Mouse (Mus musculus) liver, embryonic 15.5 days (tissue): ENCODE results near the gene Gnaq. TPM values are rescaled to one million over a fixed set of nuclear protein-coding genes. Genes with fewer than 3 reads are reported as not detected.

Experiments
- ATAC-seq: fragments of 200-750 bp; cut with Nextera tagmentation; 2 replicates; pipeline ENCODE4 v1.8.0; 2017; ENCODE audit warnings: moderate number of reproducible peaks, mild to moderate bottlenecking, moderate library complexity; ENCODE audit not compliant: insufficient read depth
- H3K27ac ChIP-seq: fragments of 300-500 bp; sonication (generic); replicated peaks from 2 replicates; pipeline ENCODE4 v1.5.1; 2015; ENCODE audit warnings: mild to moderate bottlenecking, inconsistent platforms
- H3K27me3 ChIP-seq: fragments of 300-500 bp; sonication (generic); 2 replicates; pipeline ENCODE4 v1.6.1; 2015; ENCODE audit warnings: mild to moderate bottlenecking, inconsistent platforms
- H3K36me3 ChIP-seq: fragments of 300-500 bp; sonication (generic); replicated peaks from 2 replicates; pipeline ENCODE4 v1.6.1; 2015; ENCODE audit warnings: moderate library complexity, mild to moderate bottlenecking, inconsistent platforms
- H3K4me1 ChIP-seq: fragments of 300-500 bp; sonication (generic); replicated peaks from 2 replicates; pipeline ENCODE4 v1.6.1; 2015; ENCODE audit warnings: inconsistent platforms
- H3K4me2 ChIP-seq: fragments of 300-500 bp; sonication (generic); 2 replicates; pipeline ENCODE4 v1.6.1; 2015; ENCODE audit warnings: moderate library complexity, mild to moderate bottlenecking, inconsistent platforms
- H3K4me3 ChIP-seq: fragments of 300-500 bp; sonication (generic); replicated peaks from 2 replicates; pipeline ENCODE4 v1.5.1; 2015; ENCODE audit warnings: mild to moderate bottlenecking, inconsistent platforms
- H3K9ac ChIP-seq: fragments of 300-500 bp; sonication (generic); 2 replicates; pipeline ENCODE4 v1.6.1; 2015; ENCODE audit warnings: moderate library complexity, mild to moderate bottlenecking, inconsistent platforms
- H3K9me3 ChIP-seq: fragments of 300-500 bp; sonication (generic); replicated peaks from 2 replicates; pipeline ENCODE4 v1.6.1; 2016; ENCODE audit warnings: inconsistent platforms
- WGBS: fragments of 180-500 bp; shearing (Covaris S2); methylation state at CpG from one replicate; pipeline ENCODE4 v1.1.7; 2015; ENCODE audit warnings: mixed read lengths; ENCODE audit not compliant: insufficient replicate concordance; 5-methylcytosine and 5-hydroxymethylcytosine counted together
- polyA plus RNA-seq: library from polyadenylated mRNA; unstranded; fragments of >200 nt; fragmentation: Nextera tagmentation; extraction: Ambion mirVana; gene quantifications from 2 replicates; pipeline ENCODE4 v1.2.1, GENCODE M21; 2015

The Gnaq gene
- polyA plus RNA-seq, 1 experiment from 2014 or later: 3.9 TPM

GRCm38 (mm10) chr19:16315525-16315924 is 182.9 kb downstream of the Gnaq start:
- H3K36me3 ChIP-seq: no peaks in the 10 kb centered on the region
- no peaks in the 10 kb centered on the region for H3K9me3 ChIP-seq
- H3K4me3 ChIP-seq: no peak overlapping the region

DNA sequence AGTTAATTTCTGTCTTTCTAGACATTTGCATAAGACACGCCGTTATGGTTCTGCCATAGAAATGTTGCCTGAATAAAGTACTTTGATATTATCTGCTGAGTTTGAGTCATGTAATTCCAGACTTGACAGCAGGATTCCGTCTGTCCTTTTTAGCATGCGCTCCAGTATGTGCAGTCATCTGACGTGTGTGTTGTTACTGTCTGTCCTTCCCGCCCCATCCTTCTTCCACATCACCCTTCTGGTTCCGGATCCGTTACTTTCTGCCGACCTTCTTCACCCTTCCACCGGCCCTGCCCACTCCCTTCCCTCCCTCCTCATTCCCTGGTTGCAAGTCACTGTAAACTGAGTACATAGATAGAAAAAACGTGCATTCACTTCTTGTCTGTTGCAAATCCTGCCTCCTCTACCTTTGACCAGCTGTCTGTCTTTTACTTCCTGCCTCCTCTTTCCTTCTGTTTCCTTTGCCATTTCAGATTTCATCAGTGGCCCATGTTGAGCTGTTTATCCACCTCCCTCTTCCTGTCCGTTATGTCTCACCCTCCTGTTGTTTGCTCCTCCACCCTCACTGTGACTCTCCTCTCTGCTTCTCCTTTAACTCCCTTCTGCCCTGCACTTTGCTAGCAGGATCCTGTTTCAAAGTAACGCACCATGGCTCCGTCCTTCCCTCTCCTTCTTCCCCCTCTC is 185.6 kb downstream of the Gnaq start:
- no peak for ATAC-seq
- Histone ChIP-seq H3K4me3 (no peak overlapping the region), H3K4me2 (no peak overlapping the region), H3K9ac (no peak overlapping the region), H3K36me3 (no peaks in the 10 kb centered on the region), H3K9me3 (no peaks in the 10 kb centered on the region), H3K27me3 (no peaks in the 10 kb centered on the region), H3K4me1 (peaks cover 3% of the 10 kb centered on the region; the same call in 1 of the 2 replicates), H3K27ac (no peak overlapping the region)
- WGBS: 25% methylated on average over 14 of the region's 14 CpGs

More at GRCm38 (mm10) chr19:16315525-16315924, 182.9 kb downstream of the Gnaq start:
- Histone ChIP-seq H3K4me2 (no peak overlapping the region), H3K9ac (no peak overlapping the region), H3K4me1 (peaks cover 3% of the 10 kb centered on the region; the same call in 1 of the 2 replicates), H3K27me3 (no peaks in the 10 kb centered on the region), H3K27ac (no peak overlapping the region)
- WGBS: 36% methylated on average over 4 of the region's 4 CpGs
- ATAC-seq: no peak

GRCm38 (mm10) chr19:16319986-16320385 is 187.4 kb downstream of the Gnaq start:
- Histone ChIP-seq H3K27ac (no peak overlapping the region), H3K4me1 (peaks cover 3% of the 10 kb centered on the region; the same call in 1 of the 2 replicates), H3K36me3 (no peaks in the 10 kb centered on the region), H3K9me3 (no peaks in the 10 kb centered on the region), H3K9ac (no peak overlapping the region), H3K4me3 (no peak overlapping the region), H3K27me3 (no peaks in the 10 kb centered on the region), H3K4me2 (no peak overlapping the region)
- no peak for ATAC-seq
- WGBS: 38% methylated on average over 7 of the region's 7 CpGs

- no peaks in the 10 kb centered on the region for H3K27me3 ChIP-seq
- ATAC-seq: no peak
- H3K9me3 ChIP-seq: no peaks in the 10 kb centered on the region
- no peak overlapping the region for H3K4me2 ChIP-seq
- H3K4me1 ChIP-seq: peaks cover 8% of the 10 kb centered on the region; the same call in 1 of the 2 replicates
- no peaks in the 10 kb centered on the region for H3K36me3 ChIP-seq
- no peak overlapping the region for H3K4me3 ChIP-seq
- H3K9ac ChIP-seq: no peak overlapping the region
- 47% methylated on average over 6 of the region's 6 CpGs for WGBS
- no peak overlapping the region for H3K27ac ChIP-seq
Observed at GRCm38 (mm10) chr19:16322986-16323385, 190.4 kb downstream of the Gnaq start.

GRCm38 (mm10) chr19:16324239-16324638 is 191.6 kb downstream of the Gnaq start:
- Histone ChIP-seq H3K4me2 (no peak overlapping the region), H3K36me3 (no peaks in the 10 kb centered on the region), H3K27me3 (no peaks in the 10 kb centered on the region), H3K4me1 (peaks cover 9% of the 10 kb centered on the region; the same call in 1 of the 2 replicates), H3K27ac (no peak overlapping the region), H3K9me3 (no peaks in the 10 kb centered on the region), H3K4me3 (no peak overlapping the region), H3K9ac (no peak overlapping the region)
- ATAC-seq: no peak
- 73% methylated on average over 3 of the region's 3 CpGs for WGBS

DNA sequence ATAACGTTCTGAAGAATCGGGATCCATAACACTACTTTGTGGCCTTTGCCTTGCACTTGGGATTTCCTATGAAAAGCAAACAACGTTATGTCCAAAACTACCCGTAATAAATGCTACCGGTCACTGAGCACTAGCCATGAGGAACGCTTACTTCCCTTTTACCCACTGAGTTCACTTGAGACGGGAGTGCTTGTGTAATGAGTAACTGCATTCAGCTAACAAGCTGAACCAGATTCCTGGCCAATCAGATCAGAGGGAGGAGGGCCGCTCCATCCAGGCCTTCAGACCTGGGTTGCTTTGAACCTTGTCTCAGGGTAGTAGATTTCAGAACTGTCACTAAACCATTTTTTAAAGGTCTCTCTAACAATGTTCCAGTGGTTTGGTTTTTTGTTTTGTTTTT is 193.3 kb downstream of the Gnaq start:
- no peak overlapping the region for H3K9ac ChIP-seq
- no peaks in the 10 kb centered on the region for H3K9me3 ChIP-seq
- H3K36me3 ChIP-seq: no peaks in the 10 kb centered on the region
- H3K4me3 ChIP-seq: no peak overlapping the region
- H3K4me1 ChIP-seq: peaks cover 9% of the 10 kb centered on the region; the same call in 1 of the 2 replicates
- H3K27me3 ChIP-seq: no peaks in the 10 kb centered on the region
- 28% methylated on average over 8 of the region's 8 CpGs for WGBS
- peak; percentile 70 for ATAC-seq
- no peak overlapping the region for H3K27ac ChIP-seq
- 0 out of 2 replicates have a peak overlapping the region, but pooled peaks have one; percentile 16 for H3K4me2 ChIP-seq

- Histone ChIP-seq H3K4me3 (no peak overlapping the region), H3K36me3 (no peaks in the 10 kb centered on the region), H3K27me3 (no peaks in the 10 kb centered on the region), H3K4me1 (peaks cover 9% of the 10 kb centered on the region; the same call in 1 of the 2 replicates), H3K27ac (no peak overlapping the region), H3K9me3 (no peaks in the 10 kb centered on the region), H3K4me2 (no peak overlapping the region), H3K9ac (no peak overlapping the region)
- 66% methylated on average over 10 of the region's 10 CpGs for WGBS
- ATAC-seq: no peak
Observed at GRCm38 (mm10) chr19:16327401-16328073, 194.9 kb downstream of the Gnaq start.

- WGBS: 60% methylated on average over 7 of the region's 7 CpGs
- H3K9ac ChIP-seq: no peak overlapping the region
- no peak for ATAC-seq
- H3K36me3 ChIP-seq: no peaks in the 10 kb centered on the region
- H3K4me3 ChIP-seq: no peak overlapping the region
- peaks cover 9% of the 10 kb centered on the region; the same call in 1 of the 2 replicates for H3K4me1 ChIP-seq
- no peaks in the 10 kb centered on the region for H3K9me3 ChIP-seq
- no peak overlapping the region for H3K27ac ChIP-seq
- no peaks in the 10 kb centered on the region for H3K27me3 ChIP-seq
- H3K4me2 ChIP-seq: no peak overlapping the region
Observed at GRCm38 (mm10) chr19:16328074-16328850, 195.6 kb downstream of the Gnaq start.

DNA sequence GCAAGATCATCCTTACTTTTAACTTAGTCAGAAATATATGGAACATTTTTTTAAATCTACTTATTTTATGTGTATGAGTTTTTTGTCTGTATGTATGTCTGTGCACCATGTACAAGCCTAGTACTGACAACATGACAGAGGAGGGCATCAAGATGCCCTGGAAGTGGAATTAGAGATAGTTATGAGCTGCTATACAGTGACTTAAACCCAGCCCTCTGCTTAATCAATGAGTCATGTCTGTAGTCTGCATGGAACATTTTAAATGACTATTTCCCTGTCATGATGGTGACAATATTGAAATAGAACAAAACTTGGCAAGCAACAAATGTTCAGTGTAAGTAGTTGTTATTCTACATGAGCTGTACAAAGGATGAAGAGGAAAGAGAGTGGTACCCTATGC is 196.4 kb downstream of the Gnaq start:
- Histone ChIP-seq H3K4me3 (no peak overlapping the region), H3K27me3 (no peaks in the 10 kb centered on the region), H3K27ac (no peak overlapping the region), H3K9ac (no peak overlapping the region), H3K4me1 (peaks cover 9% of the 10 kb centered on the region; the same call in 1 of the 2 replicates), H3K36me3 (no peaks in the 10 kb centered on the region), H3K9me3 (no peaks in the 10 kb centered on the region), H3K4me2 (no peak overlapping the region)
- no peak for ATAC-seq

DNA sequence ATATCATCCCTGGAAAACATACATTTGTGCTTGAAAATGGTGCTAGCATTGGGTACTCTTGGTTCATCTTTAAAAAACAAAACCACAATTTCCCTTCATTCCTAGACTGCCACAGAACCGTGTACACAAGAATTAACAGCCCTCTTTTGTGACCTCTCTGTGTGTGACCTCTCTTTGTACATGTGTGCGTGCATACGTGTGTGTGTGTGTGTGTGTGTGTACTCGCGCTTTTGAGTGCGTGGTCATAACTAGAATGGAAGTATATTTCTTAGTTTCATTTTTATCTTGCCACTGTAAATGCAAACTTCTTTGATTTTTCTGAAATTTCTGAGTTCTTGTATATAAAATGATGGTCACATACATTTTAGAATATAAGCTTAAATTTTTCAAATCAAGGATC is 197.0 kb downstream of the Gnaq start:
- H3K27ac ChIP-seq: no peak overlapping the region
- H3K4me2 ChIP-seq: no peak overlapping the region
- H3K9me3 ChIP-seq: no peaks in the 10 kb centered on the region
- no peak for ATAC-seq
- no peaks in the 10 kb centered on the region for H3K27me3 ChIP-seq
- H3K4me3 ChIP-seq: no peak overlapping the region
- no peaks in the 10 kb centered on the region for H3K36me3 ChIP-seq
- H3K4me1 ChIP-seq: peaks cover 9% of the 10 kb centered on the region; the same call in 1 of the 2 replicates
- no peak overlapping the region for H3K9ac ChIP-seq
- WGBS: 68% methylated on average over 6 of the region's 6 CpGs

GRCm38 (mm10) chr19:16330161-16330560 is 197.5 kb downstream of the Gnaq start:
- Histone ChIP-seq H3K4me2 (no peak overlapping the region), H3K4me1 (peaks cover 9% of the 10 kb centered on the region; the same call in 1 of the 2 replicates), H3K9ac (no peak overlapping the region), H3K9me3 (no peaks in the 10 kb centered on the region), H3K36me3 (no peaks in the 10 kb centered on the region), H3K27ac (no peak overlapping the region), H3K27me3 (no peaks in the 10 kb centered on the region), H3K4me3 (no peak overlapping the region)
- WGBS: 54% methylated on average over 7 of the region's 7 CpGs
- ATAC-seq: no peak
